Mouse (Mus musculus): ENCODE data around the gene Mrpl18. TPM values are rescaled to one million over a fixed set of nuclear protein-coding genes. Genes with fewer than 3 reads are reported as not detected.
"Not testable (repeated sequence)": the region's sequence is repeated elsewhere in the genome, so short reads cannot be mapped to it uniquely, and the experiment has no call there.

Mrpl18 gene
- total RNA-seq, 2 experiments from 2014 or later, result 59.7 to 65.2 TPM

GRCm38 (mm10) chr17:12916588-12917380 lies 639 bp upstream of the Mrpl18 start:
- intact Hi-C loops (cut with DNase I), result loop anchor here (5.0 kb wide), 2 partner anchors 46 to 76 kb away; partner anchors contain the start of genes Acat2 and Wtap
- peak; percentile 54 to 56 for DNase-seq (ENCODE audit: low spot score in 2 of 2)

DNA sequence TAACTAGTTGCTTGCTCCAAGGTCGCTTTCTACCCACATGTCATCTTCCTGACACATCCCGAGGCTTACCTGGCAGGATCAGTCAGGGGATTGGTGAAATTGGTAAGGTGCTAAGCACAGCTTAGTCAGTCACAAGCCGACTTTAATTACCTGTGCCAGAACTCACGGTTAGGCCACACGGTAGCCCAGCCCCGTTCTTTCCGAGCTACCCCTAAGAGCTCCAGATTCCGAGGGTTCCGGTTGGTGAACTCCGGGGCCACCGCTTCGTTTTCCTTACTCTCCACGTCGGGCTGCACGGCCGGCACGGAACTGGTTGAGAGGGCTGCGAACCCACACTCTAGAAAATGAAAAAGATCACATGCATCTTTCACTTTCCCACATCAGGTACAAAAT lies 661 bp downstream of the Mrpl18 start, which contains the start of gene Tcp1:
Gene Tcp1 (plus strand): TSS at position 214 of the 393 bp plus-strand sequence.
- intact Hi-C loops (cut with DNase I), result loop anchor here (5.0 kb wide), 2 partner anchors 47 to 77 kb away; partner anchors contain the start of genes Acat2 and Wtap
- no peak for DNase-seq (ENCODE audit: low spot score in 2 of 2)

DNA sequence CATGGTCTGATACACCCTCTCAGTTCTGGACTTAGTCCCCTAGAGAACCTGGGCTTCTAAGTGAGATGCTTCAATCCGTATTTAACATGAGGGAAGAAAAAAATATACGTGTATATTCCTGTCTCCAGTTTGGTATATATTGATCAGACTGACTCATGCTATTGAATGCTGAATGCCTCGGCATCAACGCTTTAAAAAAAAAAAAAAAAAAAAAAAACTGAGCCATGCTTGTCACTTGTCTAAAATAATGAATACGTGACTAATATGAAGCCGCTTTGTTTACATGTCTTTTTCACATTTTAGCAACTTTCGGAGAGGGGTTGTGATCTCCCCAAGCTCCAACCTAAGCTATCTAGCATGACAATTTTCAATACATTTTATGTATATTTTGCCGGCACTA lies 5.8 kb downstream of the Mrpl18 start:
- no peak for DNase-seq (ENCODE audit: low spot score in 2 of 2)
- intact Hi-C loops (cut with DNase I), result no loop called here

- intact Hi-C loops (cut with DNase I), result no loop called here
- no peak for DNase-seq (ENCODE audit: low spot score in 2 of 2)
These were observed 6.5 kb downstream of the Mrpl18 start, which contains the start of gene Pnldc1 for GRCm38 (mm10) chr17:12909361-12910280. Gene Pnldc1 (minus strand): TSS chr17:12910230.

DNA sequence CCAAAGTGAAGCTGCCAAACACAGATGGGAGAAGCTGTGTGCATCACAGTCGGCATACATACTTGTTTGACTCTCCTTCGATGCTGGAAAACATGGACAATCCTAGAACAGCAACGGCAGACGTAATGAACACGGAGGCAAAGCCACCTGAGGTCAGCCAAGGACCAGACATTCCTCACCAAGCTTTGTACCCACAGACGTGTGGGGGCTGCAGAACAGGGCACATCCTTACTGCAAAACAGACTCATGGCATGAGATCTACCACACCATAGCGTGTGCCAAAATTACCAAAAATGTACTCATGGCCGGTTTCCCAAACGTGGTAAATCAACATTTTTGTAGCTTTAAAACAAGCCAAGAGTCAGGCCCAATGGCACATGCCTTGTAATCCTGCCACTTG lies 9.7 kb downstream of the Mrpl18 start:
- DNase-seq (ENCODE audit: low spot score in 2 of 2), result peak in 1 of 2 experiments; percentile 45
- intact Hi-C loops (cut with DNase I), result no loop called here

- no peak for DNase-seq (ENCODE audit: low spot score in 2 of 2)
- intact Hi-C loops (cut with DNase I), result no loop called here
These were observed 10.3 kb downstream of the Mrpl18 start for GRCm38 (mm10) chr17:12905810-12906209.

- intact Hi-C loops (cut with DNase I), result no loop called here
- DNase-seq (ENCODE audit: low spot score in 2 of 2), result no peak
These were observed 11.8 kb downstream of the Mrpl18 start for GRCm38 (mm10) chr17:12904349-12904748.

DNA sequence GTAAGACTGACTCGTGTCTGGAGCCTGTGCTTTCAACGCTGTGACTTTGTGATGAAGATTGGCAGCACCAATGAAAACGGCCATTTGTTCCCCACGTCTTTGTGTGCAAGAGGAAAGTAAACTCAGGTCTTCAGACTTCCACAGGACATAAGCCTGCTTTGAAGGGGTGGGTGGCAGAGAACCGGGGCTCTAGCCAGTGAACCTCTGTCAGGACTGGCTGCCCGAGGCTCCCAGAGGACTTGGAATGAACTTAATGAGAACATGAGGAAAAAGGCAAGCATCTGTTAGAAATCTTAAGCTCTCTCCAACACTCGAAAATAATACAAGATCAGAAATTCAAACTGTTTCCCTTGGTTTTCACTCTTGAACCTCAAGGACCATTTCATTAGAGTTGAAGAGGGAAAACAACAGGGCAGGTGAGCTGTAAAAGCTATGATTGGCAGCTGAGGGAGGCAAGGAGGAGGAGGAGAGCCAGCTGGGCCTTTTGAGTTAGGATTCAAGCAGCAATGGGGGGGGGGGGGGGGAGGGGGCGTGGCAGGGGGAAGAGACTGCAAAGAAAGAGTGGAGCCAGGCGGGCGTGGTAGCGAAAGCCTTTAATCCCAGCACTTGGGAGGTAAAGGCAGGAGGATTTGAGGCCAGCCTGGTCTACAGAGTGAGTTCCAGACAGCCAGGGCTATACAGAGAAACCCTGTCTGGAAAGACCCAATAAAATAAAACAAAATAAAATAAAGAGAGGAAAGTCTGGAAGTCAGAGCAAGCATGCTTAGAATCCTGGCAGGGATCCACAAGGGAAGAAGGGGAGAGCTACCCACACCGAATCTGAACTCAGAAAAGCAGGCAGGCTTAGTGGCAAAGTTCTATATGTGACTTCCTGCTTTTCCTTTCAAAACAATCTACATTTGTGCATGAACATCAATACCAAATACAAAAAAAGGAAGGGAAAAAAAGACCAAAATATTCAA lies 12.5 kb downstream of the Mrpl18 start:
- intact Hi-C loops (cut with DNase I), result no loop called here
- no peak for DNase-seq (ENCODE audit: low spot score in 2 of 2)

DNA sequence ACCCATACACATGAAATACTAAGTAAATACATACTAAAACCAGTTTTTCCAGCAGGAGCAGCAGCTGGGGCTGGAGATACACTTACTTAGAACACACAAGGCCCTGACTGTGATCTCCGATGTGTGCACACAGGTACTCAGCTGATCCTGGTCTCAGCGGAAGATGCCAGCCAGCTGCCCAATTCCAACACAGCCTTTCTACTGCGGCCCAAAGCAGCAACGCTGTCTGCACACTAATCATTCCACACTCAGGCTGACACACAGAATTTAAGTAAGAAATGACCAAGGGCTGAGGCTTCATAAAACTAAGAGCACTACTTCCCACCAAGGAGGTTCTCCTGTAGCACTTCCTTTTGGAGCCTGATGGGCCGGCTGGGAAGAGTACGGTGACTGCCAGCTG lies 13.9 kb downstream of the Mrpl18 start:
- intact Hi-C loops (cut with DNase I), result no loop called here
- no peak for DNase-seq (ENCODE audit: low spot score in 2 of 2)

GRCm38 (mm10) chr17:12898607-12899006 lies 17.5 kb downstream of the Mrpl18 start:
- DNase-seq (ENCODE audit: low spot score in 2 of 2); intact Hi-C loops (cut with DNase I): not testable (repeated sequence)

DNA sequence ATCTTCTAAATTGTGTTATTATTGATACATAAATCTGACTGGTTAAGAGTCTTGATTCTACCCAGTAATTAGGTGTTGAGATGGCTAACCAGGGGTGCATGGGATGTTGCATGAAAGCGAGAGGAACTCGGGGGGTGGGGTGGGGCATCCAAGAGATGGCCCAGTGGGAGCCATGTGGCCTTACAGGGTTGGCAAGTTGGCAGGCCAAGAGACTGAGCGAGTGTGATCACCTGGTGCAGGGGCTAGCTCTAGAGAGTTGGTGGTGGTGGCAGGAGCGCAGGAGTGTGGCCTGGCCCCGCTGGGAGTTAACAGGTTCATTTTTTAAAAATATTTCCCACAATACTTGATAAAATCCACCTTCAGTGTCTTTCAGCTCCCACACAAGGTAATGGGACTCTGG lies 18.5 kb downstream of the Mrpl18 start:
- intact Hi-C loops (cut with DNase I), result no loop called here
- DNase-seq (ENCODE audit: low spot score in 2 of 2), result no peak

- intact Hi-C loops (cut with DNase I), result no loop called here
- no peak for DNase-seq (ENCODE audit: low spot score in 2 of 2)
These were observed 24.1 kb downstream of the Mrpl18 start for GRCm38 (mm10) chr17:12892033-12892432.

- intact Hi-C loops (cut with DNase I), result no loop called here
- no peak for DNase-seq (ENCODE audit: low spot score in 2 of 2)
These were observed 25.1 kb downstream of the Mrpl18 start for GRCm38 (mm10) chr17:12891054-12891453.

DNA sequence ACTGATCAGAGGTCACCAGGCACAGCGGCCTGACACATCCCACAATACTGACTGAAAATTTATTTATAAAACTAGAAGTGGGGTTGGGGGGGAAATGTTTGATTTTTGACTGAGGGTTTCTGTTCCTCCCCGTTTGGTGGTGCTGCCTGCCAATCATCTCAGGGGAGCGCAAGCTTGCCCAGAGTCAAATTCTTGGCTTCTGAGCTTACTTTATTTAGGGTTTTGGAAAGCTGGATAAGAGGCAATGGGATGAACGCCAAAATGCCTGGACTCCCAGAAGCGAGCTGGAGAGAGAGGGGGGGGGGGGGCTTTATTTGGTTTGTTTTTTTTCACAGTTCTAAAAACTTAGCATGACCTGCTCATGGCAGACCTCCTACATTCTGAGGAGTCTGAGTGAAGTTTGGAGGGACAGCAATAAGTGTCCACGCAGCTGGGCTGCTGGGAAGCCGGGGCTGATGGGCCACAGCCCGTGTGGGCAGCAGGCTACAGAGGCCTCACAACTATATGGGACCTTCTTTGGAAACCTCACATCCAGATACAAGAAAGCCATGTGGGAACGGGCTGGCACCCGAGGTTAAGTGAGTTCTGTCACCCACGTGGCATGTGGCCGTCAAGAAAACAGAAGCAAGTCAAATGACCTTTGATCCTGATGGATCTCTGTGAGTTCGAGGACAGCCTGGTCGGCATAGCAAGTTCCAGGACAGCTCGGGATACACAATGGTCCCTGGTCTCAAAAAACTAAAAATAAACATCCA lies 28.9 kb downstream of the Mrpl18 start:
- intact Hi-C loops (cut with DNase I), result no loop called here
- DNase-seq (ENCODE audit: low spot score in 2 of 2), result no peak

- intact Hi-C loops (cut with DNase I), result no loop called here
- no peak for DNase-seq (ENCODE audit: low spot score in 2 of 2)
These were observed 29.5 kb downstream of the Mrpl18 start for GRCm38 (mm10) chr17:12886620-12887019.

DNA sequence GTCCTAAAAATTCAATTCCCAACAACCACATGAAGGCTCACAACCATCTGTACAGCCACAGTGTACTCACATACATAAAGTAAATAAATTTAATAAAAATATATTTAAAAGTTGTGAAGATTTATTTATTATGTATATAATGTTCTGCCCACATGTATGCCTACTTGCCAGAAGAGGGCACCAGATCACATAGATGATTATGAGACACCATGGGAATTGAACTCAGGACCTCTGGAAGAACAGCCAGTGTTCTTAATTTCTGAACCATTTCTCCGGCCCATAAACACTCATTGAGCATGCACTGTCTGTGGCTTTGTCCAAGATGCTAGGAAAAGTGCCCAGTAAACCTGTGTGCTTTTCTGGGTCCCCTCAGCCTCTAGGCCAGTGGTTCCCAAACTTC lies 34.9 kb downstream of the Mrpl18 start:
- intact Hi-C loops (cut with DNase I), result loop anchor here (5.0 kb wide), 1 partner anchor 111 kb away; the partner anchor contains the start of gene Wtap
- DNase-seq (ENCODE audit: low spot score in 2 of 2), result no peak

GRCm38 (mm10) chr17:12880178-12880577 lies 36.0 kb downstream of the Mrpl18 start:
- intact Hi-C loops (cut with DNase I), result loop anchor here (5.0 kb wide), 1 partner anchor 112 kb away; the partner anchor contains the start of gene Wtap
- DNase-seq (ENCODE audit: low spot score in 2 of 2), result peak; percentile 87 to 93

- intact Hi-C loops (cut with DNase I), result no loop called here
- DNase-seq (ENCODE audit: low spot score in 2 of 2), result no peak
These were observed 40.4 kb downstream of the Mrpl18 start, which contains the start of gene Mrgprh for GRCm38 (mm10) chr17:12875734-12876133. Gene Mrgprh (plus strand): TSS chr17:12876034.
